Mouse (Mus musculus): ENCODE measurements around the gene Sh3pxd2b. TPM values are rescaled to one million over a fixed set of nuclear protein-coding genes. Genes with fewer than 3 reads are reported as not detected.

Sh3pxd2b gene
- polyA plus RNA-seq, 1 experiment, result 5.9 TPM

DNA sequence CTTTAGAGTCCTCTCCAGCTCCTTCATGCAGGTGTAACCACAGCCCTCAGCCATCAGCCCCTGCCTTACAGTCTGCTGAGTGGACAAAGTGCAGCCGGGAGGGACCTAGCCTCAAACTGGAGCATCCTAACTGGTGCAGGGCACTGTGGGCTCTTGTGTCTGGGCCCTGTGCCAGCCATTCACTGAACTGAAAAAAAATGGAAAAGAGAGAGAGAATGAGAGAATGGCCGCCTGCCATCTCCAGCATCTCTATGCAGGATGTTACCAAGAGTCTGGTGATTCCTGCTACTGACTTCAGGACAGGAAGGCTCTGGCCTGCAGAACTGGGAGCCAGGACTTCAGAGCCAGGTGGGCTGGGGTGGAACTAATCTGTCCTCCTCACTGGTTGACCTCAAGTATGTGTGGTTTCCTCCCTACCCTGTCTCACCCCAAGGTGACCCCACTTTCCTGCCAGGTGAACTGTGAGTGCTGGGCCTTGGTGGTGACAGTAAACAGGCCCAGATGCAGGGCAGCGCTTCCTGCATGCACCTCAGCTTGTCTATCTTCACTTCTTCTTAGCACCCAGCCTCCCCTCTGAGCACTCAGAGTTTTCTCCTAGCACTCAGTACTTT is 16.1 kb downstream of the Sh3pxd2b start:
- H3K27ac ChIP-seq (ENCODE audit: insufficient read depth, low read length), result no peak overlapping the region
- no peaks in the 10 kb centered on the region for H3K27me3 ChIP-seq (ENCODE audit: control insufficient read depth, insufficient read depth, low read length, poor library complexity, severe bottlenecking)

GRCm38 (mm10) chr11:32364375-32364774 is 16.8 kb downstream of the Sh3pxd2b start:
- Histone ChIP-seq H3K9ac (ENCODE audit: low read depth, poor library complexity, severe bottlenecking) (no peak overlapping the region), H3K27me3 (ENCODE audit: control insufficient read depth, insufficient read depth, low read length, poor library complexity, severe bottlenecking) (no peaks in the 10 kb centered on the region), H3K36me3 (ENCODE audit: control insufficient read depth, insufficient read depth, low read length, poor library complexity, severe bottlenecking) (no peaks in the 10 kb centered on the region), H3K4me1 (ENCODE audit: control insufficient read depth, insufficient read depth, low read length) (no peaks in the 10 kb centered on the region), H3K9me3 (replicated peaks; ENCODE audit: control insufficient read depth, insufficient read depth, low read length, poor library complexity, severe bottlenecking) (no peaks in the 10 kb centered on the region), H3K4me3 (ENCODE audit: low read depth, low read length) (no peak overlapping the region), H3K27ac (ENCODE audit: insufficient read depth, low read length) (no peak overlapping the region)
- TF ChIP-seq CTCF (IDR thresholded peaks at IDR 0.05; ENCODE audit: low read depth, low read length), result no peak

More for the DNA sequence above, 16.1 kb downstream of the Sh3pxd2b start:
- H3K36me3 ChIP-seq (ENCODE audit: control insufficient read depth, insufficient read depth, low read length, poor library complexity, severe bottlenecking), result no peaks in the 10 kb centered on the region
- H3K4me3 ChIP-seq (ENCODE audit: low read depth, low read length), result no peak overlapping the region
- no peak for TF ChIP-seq EP300 (IDR thresholded peaks at IDR 0.05; ENCODE audit: insufficient read depth, low read depth, low read length)
- TF ChIP-seq POLR2A (IDR thresholded peaks at IDR 0.05; ENCODE audit: insufficient read depth, low read length), result no peak
- TF ChIP-seq CTCF (IDR thresholded peaks at IDR 0.05; ENCODE audit: low read depth, low read length), result no peak
- H3K9me3 ChIP-seq (replicated peaks; ENCODE audit: control insufficient read depth, insufficient read depth, low read length, poor library complexity, severe bottlenecking), result no peaks in the 10 kb centered on the region
- H3K9ac ChIP-seq (ENCODE audit: low read depth, poor library complexity, severe bottlenecking), result no peak overlapping the region
- H3K4me1 ChIP-seq (ENCODE audit: control insufficient read depth, insufficient read depth, low read length), result no peaks in the 10 kb centered on the region

DNA sequence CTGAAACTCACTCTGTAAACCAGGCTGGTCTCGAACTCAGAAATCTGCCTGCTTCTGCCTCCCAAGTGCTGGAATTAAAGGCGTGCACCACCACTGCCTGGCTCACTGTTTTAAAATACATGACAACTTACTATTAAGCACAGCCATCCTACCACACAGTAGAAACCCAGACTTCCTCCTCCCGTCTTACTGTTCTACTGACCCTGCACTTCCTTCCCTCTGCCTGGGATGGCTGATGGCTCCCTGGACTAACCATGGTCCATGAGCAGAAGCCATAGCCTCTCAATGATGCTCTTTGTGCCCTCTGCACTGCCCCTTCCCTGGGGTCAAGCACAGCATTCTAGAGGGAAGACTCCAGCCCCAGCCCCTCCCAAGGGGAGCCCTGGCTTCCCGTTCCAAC is 17.9 kb downstream of the Sh3pxd2b start:
- no peaks in the 10 kb centered on the region for H3K4me1 ChIP-seq (ENCODE audit: control insufficient read depth, insufficient read depth, low read length)
- no peaks in the 10 kb centered on the region for H3K27me3 ChIP-seq (ENCODE audit: control insufficient read depth, insufficient read depth, low read length, poor library complexity, severe bottlenecking)
- H3K9me3 ChIP-seq (replicated peaks; ENCODE audit: control insufficient read depth, insufficient read depth, low read length, poor library complexity, severe bottlenecking), result no peaks in the 10 kb centered on the region
- TF ChIP-seq CTCF (IDR thresholded peaks at IDR 0.05; ENCODE audit: low read depth, low read length) (no peak), EP300 (IDR thresholded peaks at IDR 0.05; ENCODE audit: insufficient read depth, low read depth, low read length) (no peak), POLR2A (IDR thresholded peaks at IDR 0.05; ENCODE audit: insufficient read depth, low read length) (no peak)
- no peak overlapping the region for H3K9ac ChIP-seq (ENCODE audit: low read depth, poor library complexity, severe bottlenecking)
- no peak overlapping the region for H3K4me3 ChIP-seq (ENCODE audit: low read depth, low read length)
- no peaks in the 10 kb centered on the region for H3K36me3 ChIP-seq (ENCODE audit: control insufficient read depth, insufficient read depth, low read length, poor library complexity, severe bottlenecking)
- no peak overlapping the region for H3K27ac ChIP-seq (ENCODE audit: insufficient read depth, low read length)

DNA sequence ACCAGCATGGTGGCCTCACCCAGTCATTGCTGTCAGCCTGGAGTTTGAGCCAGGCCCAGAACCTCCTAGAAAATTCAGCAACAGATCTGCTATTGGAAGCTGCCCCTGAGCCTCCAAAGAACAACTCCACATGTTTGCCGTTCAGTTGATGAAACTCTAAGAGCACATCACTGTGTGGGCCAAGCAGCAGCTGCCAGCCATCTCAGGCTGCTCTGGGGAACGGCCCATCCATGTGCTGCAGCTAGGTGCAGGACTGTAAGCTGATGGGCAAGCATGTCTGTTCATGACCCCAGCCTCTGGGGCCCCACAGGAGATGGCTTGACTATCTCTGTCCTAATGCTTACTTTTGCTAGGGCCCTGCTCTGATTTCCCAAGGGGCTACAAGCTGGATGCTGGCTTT is 19.4 kb downstream of the Sh3pxd2b start:
- H3K27ac ChIP-seq (ENCODE audit: insufficient read depth, low read length), result no peak overlapping the region
- no peak overlapping the region for H3K9ac ChIP-seq (ENCODE audit: low read depth, poor library complexity, severe bottlenecking)
- H3K4me1 ChIP-seq (ENCODE audit: control insufficient read depth, insufficient read depth, low read length), result no peaks in the 10 kb centered on the region
- no peak overlapping the region for H3K4me3 ChIP-seq (ENCODE audit: low read depth, low read length)
- H3K9me3 ChIP-seq (replicated peaks; ENCODE audit: control insufficient read depth, insufficient read depth, low read length, poor library complexity, severe bottlenecking), result no peaks in the 10 kb centered on the region
- TF ChIP-seq POLR2A (IDR thresholded peaks at IDR 0.05; ENCODE audit: insufficient read depth, low read length) (no peak), EP300 (IDR thresholded peaks at IDR 0.05; ENCODE audit: insufficient read depth, low read depth, low read length) (no peak), CTCF (IDR thresholded peaks at IDR 0.05; ENCODE audit: low read depth, low read length) (no peak)
- no peaks in the 10 kb centered on the region for H3K27me3 ChIP-seq (ENCODE audit: control insufficient read depth, insufficient read depth, low read length, poor library complexity, severe bottlenecking)
- no peaks in the 10 kb centered on the region for H3K36me3 ChIP-seq (ENCODE audit: control insufficient read depth, insufficient read depth, low read length, poor library complexity, severe bottlenecking)

GRCm38 (mm10) chr11:32368986-32369385 is 21.4 kb downstream of the Sh3pxd2b start:
- no peaks in the 10 kb centered on the region for H3K9me3 ChIP-seq (replicated peaks; ENCODE audit: control insufficient read depth, insufficient read depth, low read length, poor library complexity, severe bottlenecking)
- no peak overlapping the region for H3K9ac ChIP-seq (ENCODE audit: low read depth, poor library complexity, severe bottlenecking)
- H3K27me3 ChIP-seq (ENCODE audit: control insufficient read depth, insufficient read depth, low read length, poor library complexity, severe bottlenecking), result no peaks in the 10 kb centered on the region
- no peak overlapping the region for H3K4me3 ChIP-seq (ENCODE audit: low read depth, low read length)
- TF ChIP-seq POLR2A (IDR thresholded peaks at IDR 0.05; ENCODE audit: insufficient read depth, low read length) (no peak), CTCF (IDR thresholded peaks at IDR 0.05; ENCODE audit: low read depth, low read length) (no peak), EP300 (IDR thresholded peaks at IDR 0.05; ENCODE audit: insufficient read depth, low read depth, low read length) (no peak)
- no peak overlapping the region for H3K27ac ChIP-seq (ENCODE audit: insufficient read depth, low read length)
- H3K4me1 ChIP-seq (ENCODE audit: control insufficient read depth, insufficient read depth, low read length), result no peaks in the 10 kb centered on the region
- no peaks in the 10 kb centered on the region for H3K36me3 ChIP-seq (ENCODE audit: control insufficient read depth, insufficient read depth, low read length, poor library complexity, severe bottlenecking)

- no peak overlapping the region for H3K9ac ChIP-seq (ENCODE audit: low read depth, poor library complexity, severe bottlenecking)
- TF ChIP-seq POLR2A (IDR thresholded peaks at IDR 0.05; ENCODE audit: insufficient read depth, low read length), result no peak
- no peak for TF ChIP-seq EP300 (IDR thresholded peaks at IDR 0.05; ENCODE audit: insufficient read depth, low read depth, low read length)
- no peaks in the 10 kb centered on the region for H3K36me3 ChIP-seq (ENCODE audit: control insufficient read depth, insufficient read depth, low read length, poor library complexity, severe bottlenecking)
- H3K27ac ChIP-seq (ENCODE audit: insufficient read depth, low read length), result no peak overlapping the region
- no peaks in the 10 kb centered on the region for H3K9me3 ChIP-seq (replicated peaks; ENCODE audit: control insufficient read depth, insufficient read depth, low read length, poor library complexity, severe bottlenecking)
- H3K27me3 ChIP-seq (ENCODE audit: control insufficient read depth, insufficient read depth, low read length, poor library complexity, severe bottlenecking), result no peaks in the 10 kb centered on the region
- no peak overlapping the region for H3K4me3 ChIP-seq (ENCODE audit: low read depth, low read length)
- no peaks in the 10 kb centered on the region for H3K4me1 ChIP-seq (ENCODE audit: control insufficient read depth, insufficient read depth, low read length)
Observed at GRCm38 (mm10) chr11:32370881-32371280, 23.3 kb downstream of the Sh3pxd2b start.

Data from ES-Bruce4 (cell line).